Mouse (Mus musculus): ENCODE results near the gene Npcd. TPM values are rescaled to one million over a fixed set of nuclear protein-coding genes. Genes with fewer than 3 reads are reported as not detected.

Gene Npcd
- total and polyA plus RNA-seq, 2 experiments from 2014 or later, result 4.6 to 8.2 TPM

DNA sequence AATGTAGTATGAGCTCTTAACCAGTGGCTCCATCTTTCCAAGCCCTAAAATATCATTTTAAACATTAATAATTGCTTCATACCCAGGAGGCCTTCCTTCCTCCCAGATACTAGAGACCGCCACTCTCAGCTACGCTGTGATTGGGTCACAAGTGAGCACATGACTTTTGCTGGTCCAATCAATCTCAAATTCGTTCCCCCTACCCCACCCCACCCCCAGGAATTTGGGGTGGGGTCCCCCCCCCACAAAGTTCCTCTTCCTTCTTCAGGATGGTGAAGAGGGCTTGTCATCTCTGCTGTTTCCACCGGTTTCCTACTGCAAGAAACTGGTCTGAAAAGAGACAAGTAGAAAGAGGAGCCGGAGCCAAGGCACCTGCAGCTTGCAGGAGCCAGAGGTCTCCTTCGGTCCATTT, 44.7 kb upstream of the Npcd start:
- Histone ChIP-seq H3K27ac (ENCODE audit: low read depth, low read length) (peak overlapping the region; percentile 57; the same call in 1 of the 2 replicates), H3K9ac (replicated peaks; ENCODE audit: low read length, poor library complexity, severe bottlenecking) (no peak overlapping the region), H3K4me3 (ENCODE audit: low read depth, low read length) (no peak overlapping the region), H3K27me3 (ENCODE audit: insufficient read depth, low read length) (no peaks in the 10 kb centered on the region), H3K4me1 (ENCODE audit: insufficient read depth, low read length) (no peaks in the 10 kb centered on the region), H3K9me3 (ENCODE audit: low read length) (no peaks in the 10 kb centered on the region), H3K4me2 (ENCODE audit: low read depth, low read length, poor library complexity, severe bottlenecking) (no peak overlapping the region), H3K36me3 (ENCODE audit: insufficient read depth, low read length) (no peaks in the 10 kb centered on the region)
- 74% methylated on average over 6 of the region's 6 CpGs for WGBS
- TF ChIP-seq CTCF (IDR thresholded peaks at IDR 0.05), result no peak
- DNase-seq (ENCODE audit: low spot score), result no peak
- no peak for ATAC-seq (ENCODE audit: low FRiP score)

DNA sequence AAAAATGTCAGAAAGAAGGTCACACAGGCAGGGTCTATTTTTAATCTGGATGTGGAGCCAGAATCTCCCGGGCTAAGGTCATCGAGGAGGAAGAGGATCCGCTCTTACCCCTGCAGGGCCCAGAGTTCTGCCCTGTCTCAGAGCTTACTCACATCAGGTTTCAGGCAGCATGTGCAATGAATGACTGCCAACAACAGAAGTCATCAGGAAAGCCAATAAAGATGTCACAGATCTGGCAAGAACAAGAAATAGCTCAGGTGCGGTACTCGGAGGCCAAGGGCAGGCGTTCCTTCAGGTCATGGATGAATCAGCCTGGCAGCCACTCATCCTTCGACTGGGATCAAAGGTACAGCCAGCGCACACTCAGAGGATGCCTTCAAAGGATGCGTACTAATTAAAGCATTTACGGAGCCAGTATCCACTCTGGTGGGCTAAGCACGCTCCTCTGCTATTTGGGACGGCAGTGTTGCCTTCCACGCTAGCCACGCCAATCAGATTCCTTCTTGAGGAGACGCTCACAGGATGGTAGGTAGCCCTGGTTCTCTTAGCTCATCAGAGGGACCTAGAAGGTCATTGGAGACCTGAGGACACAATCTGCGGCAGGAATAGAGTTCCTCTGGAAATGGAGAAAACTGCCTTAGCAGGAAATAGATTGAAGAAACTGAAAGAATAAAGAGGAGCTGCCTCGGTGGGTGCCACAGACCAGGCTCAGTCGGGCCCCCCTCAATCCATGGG, 41.4 kb upstream of the Npcd start:
- Histone ChIP-seq H3K4me2 (ENCODE audit: low read depth, low read length, poor library complexity, severe bottlenecking) (no peak overlapping the region), H3K27ac (ENCODE audit: low read depth, low read length) (no peak overlapping the region), H3K4me3 (ENCODE audit: low read depth, low read length) (no peak overlapping the region), H3K9me3 (ENCODE audit: low read length) (no peaks in the 10 kb centered on the region), H3K4me1 (ENCODE audit: insufficient read depth, low read length) (no peaks in the 10 kb centered on the region), H3K27me3 (ENCODE audit: insufficient read depth, low read length) (no peaks in the 10 kb centered on the region), H3K36me3 (ENCODE audit: insufficient read depth, low read length) (no peaks in the 10 kb centered on the region), H3K9ac (replicated peaks; ENCODE audit: low read length, poor library complexity, severe bottlenecking) (no peak overlapping the region)
- TF ChIP-seq CTCF (IDR thresholded peaks at IDR 0.05), result no peak
- peak; percentile 12 for DNase-seq (ENCODE audit: low spot score)
- ATAC-seq (ENCODE audit: low FRiP score), result no peak
- WGBS, result 83% methylated on average over 18 of the region's 18 CpGs

DNA sequence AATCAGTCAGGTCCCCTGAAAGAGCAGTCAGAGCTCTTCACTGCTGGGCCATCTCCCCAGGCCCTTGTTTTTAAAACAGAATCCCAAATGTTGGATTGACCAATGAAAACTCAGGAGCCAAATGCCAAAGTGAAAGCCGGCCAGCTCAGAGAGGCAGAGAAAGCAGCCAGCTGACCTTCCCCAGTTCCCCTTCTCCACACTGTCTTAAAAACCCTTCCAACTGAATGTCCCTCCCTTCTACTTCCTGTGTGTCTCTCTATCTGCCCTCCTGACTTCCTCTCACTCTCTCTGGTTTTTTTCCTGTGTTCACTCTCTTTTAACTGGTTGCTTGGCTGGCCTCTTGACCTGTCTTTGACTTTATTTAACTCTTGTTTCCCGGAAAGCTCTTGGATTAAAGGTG, 40.0 kb upstream of the Npcd start:
- TF ChIP-seq CTCF (IDR thresholded peaks at IDR 0.05), result no peak
- 85% methylated on average over 2 of the region's 2 CpGs for WGBS
- Histone ChIP-seq H3K4me3 (ENCODE audit: low read depth, low read length) (no peak overlapping the region), H3K9me3 (ENCODE audit: low read length) (no peaks in the 10 kb centered on the region), H3K36me3 (ENCODE audit: insufficient read depth, low read length) (no peaks in the 10 kb centered on the region), H3K9ac (replicated peaks; ENCODE audit: low read length, poor library complexity, severe bottlenecking) (no peak overlapping the region), H3K27ac (ENCODE audit: low read depth, low read length) (no peak overlapping the region), H3K4me1 (ENCODE audit: insufficient read depth, low read length) (no peaks in the 10 kb centered on the region), H3K27me3 (ENCODE audit: insufficient read depth, low read length) (no peaks in the 10 kb centered on the region), H3K4me2 (ENCODE audit: low read depth, low read length, poor library complexity, severe bottlenecking) (no peak overlapping the region)
- ATAC-seq (ENCODE audit: low FRiP score) (no peak), DNase-seq (ENCODE audit: low spot score) (no peak)

DNA sequence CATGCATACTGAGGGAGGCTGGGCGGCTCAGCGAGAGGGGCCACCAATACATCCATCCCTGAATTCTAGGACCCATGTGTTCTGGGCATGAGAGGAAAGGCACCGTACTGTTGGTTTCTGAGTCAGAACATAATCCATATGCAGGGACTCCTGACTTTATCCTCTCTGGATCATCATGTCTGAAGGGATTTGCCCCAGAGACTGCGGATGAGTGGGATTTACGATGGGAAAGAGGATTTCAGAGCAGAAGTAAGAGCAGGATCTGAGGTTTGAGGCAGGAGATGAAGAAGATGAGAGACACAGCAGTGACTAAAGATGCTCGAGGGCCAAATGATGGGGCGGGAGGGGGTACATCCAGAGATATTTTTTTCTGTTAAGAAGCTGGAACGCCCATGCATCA, 39.5 kb upstream of the Npcd start:
- Histone ChIP-seq H3K4me2 (ENCODE audit: low read depth, low read length, poor library complexity, severe bottlenecking) (no peak overlapping the region), H3K27ac (ENCODE audit: low read depth, low read length) (no peak overlapping the region), H3K36me3 (ENCODE audit: insufficient read depth, low read length) (no peaks in the 10 kb centered on the region), H3K27me3 (ENCODE audit: insufficient read depth, low read length) (no peaks in the 10 kb centered on the region), H3K4me1 (ENCODE audit: insufficient read depth, low read length) (no peaks in the 10 kb centered on the region), H3K9me3 (ENCODE audit: low read length) (no peaks in the 10 kb centered on the region), H3K4me3 (ENCODE audit: low read depth, low read length) (no peak overlapping the region), H3K9ac (replicated peaks; ENCODE audit: low read length, poor library complexity, severe bottlenecking) (no peak overlapping the region)
- ATAC-seq (ENCODE audit: low FRiP score) (no peak), DNase-seq (ENCODE audit: low spot score) (no peak)
- 83% methylated on average over 8 of the region's 8 CpGs for WGBS
- TF ChIP-seq CTCF (IDR thresholded peaks at IDR 0.05), result no peak

DNA sequence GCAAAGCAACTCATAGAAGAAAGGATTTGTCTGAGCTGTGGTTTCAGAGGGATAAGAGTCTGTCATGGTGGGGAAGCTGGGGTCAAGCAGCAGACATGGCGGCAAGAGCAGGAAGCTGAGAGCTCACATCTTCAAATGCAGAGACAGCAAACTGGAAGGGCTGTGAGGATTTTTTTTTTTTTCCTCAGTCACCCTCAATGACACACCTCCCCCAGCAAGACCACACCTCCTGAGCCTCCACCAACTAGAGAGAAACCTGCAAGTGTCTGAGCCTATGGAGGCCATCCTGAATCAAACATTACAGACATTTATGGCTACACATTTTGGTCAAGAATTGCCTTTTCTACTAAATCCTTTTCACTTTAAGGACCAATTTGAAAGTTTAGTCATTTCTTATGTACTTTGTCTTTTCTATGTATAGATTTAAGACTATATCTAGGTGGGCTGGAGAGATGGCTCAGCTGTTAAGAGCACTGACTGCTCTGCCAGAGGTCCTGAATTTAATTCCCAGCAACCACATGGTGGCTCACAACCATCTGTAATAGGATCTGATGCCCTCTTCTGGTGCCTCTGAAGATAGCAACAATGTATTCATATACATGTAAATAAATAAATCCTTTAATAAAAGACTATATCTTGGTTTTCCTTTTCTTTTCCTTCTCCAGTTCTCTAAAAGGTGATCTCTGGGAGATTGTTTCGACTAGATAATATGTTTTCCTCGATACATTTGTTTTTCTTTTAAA, 33.4 kb upstream of the Npcd start:
- Histone ChIP-seq H3K4me1 (ENCODE audit: insufficient read depth, low read length) (no peaks in the 10 kb centered on the region), H3K9me3 (ENCODE audit: low read length) (no peaks in the 10 kb centered on the region), H3K27me3 (ENCODE audit: insufficient read depth, low read length) (no peaks in the 10 kb centered on the region), H3K4me3 (ENCODE audit: low read depth, low read length) (no peak overlapping the region), H3K27ac (ENCODE audit: low read depth, low read length) (no peak overlapping the region), H3K36me3 (ENCODE audit: insufficient read depth, low read length) (no peaks in the 10 kb centered on the region), H3K4me2 (ENCODE audit: low read depth, low read length, poor library complexity, severe bottlenecking) (no peak overlapping the region), H3K9ac (replicated peaks; ENCODE audit: low read length, poor library complexity, severe bottlenecking) (no peak overlapping the region)
- 87% methylated on average over 3 of the region's 3 CpGs for WGBS
- peak; percentile 28 for TF ChIP-seq CTCF (IDR thresholded peaks at IDR 0.05)
- no peak for ATAC-seq (ENCODE audit: low FRiP score)
- no peak for DNase-seq (ENCODE audit: low spot score)

DNA sequence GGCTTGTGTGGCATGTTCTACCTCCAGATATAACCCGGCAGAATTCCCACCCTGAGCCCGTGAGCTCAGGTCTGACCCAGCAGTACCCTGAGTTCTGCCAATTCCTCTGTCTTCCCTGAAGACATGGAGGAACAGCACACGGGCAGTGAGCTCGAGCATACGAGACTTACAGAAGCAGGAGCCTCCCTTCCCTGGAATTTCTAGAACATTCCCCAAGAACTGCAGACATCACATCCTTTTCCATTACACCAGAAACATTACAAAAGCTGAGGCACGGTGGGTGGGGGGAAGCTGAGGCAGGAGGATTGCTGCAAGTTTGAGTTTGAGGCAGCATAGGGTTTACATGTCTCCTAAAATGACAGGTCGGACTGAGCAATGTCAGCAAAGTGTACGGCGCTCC, 25.8 kb upstream of the Npcd start:
- Histone ChIP-seq H3K4me3 (ENCODE audit: low read depth, low read length) (no peak overlapping the region), H3K36me3 (ENCODE audit: insufficient read depth, low read length) (no peaks in the 10 kb centered on the region), H3K27ac (ENCODE audit: low read depth, low read length) (no peak overlapping the region), H3K4me2 (ENCODE audit: low read depth, low read length, poor library complexity, severe bottlenecking) (no peak overlapping the region), H3K27me3 (ENCODE audit: insufficient read depth, low read length) (no peaks in the 10 kb centered on the region), H3K9ac (replicated peaks; ENCODE audit: low read length, poor library complexity, severe bottlenecking) (no peak overlapping the region), H3K4me1 (ENCODE audit: insufficient read depth, low read length) (no peaks in the 10 kb centered on the region), H3K9me3 (ENCODE audit: low read length) (no peaks in the 10 kb centered on the region)
- no peak for TF ChIP-seq CTCF (IDR thresholded peaks at IDR 0.05)
- WGBS, result 90% methylated on average over 9 of the region's 9 CpGs
- DNase-seq (ENCODE audit: low spot score) (no peak), ATAC-seq (ENCODE audit: low FRiP score) (no peak)

All from midbrain, postnatal 0 days (tissue).